Mouse (Mus musculus) liver, embryonic 12.5 days (tissue): ENCODE data around the gene Rps29. TPM values are rescaled to one million over a fixed set of nuclear protein-coding genes. Genes with fewer than 3 reads are reported as not detected.
"Not testable (repeated sequence)": the region's sequence is repeated elsewhere in the genome, so short reads cannot be mapped to it uniquely, and the experiment has no call there.

Experiments used
- ATAC-seq: fragments of 200-750 bp; cut with Nextera tagmentation; 2 replicates; pipeline ENCODE4 v1.8.0; 2017; ENCODE audit warnings: moderate number of reproducible peaks, mild to moderate bottlenecking, moderate library complexity
- H3K27ac ChIP-seq: fragments of 300-500 bp; sonication (generic); 2 replicates; pipeline ENCODE4 v1.5.1; 2016; ENCODE audit warnings: mild to moderate bottlenecking
- H3K27me3 ChIP-seq: fragments of 300-500 bp; sonication (generic); replicated peaks from 2 replicates; pipeline ENCODE4 v1.6.1; 2016; ENCODE audit warnings: mild to moderate bottlenecking, moderate library complexity
- H3K36me3 ChIP-seq: fragments of 300-500 bp; sonication (generic); 2 replicates; pipeline ENCODE4 v1.6.1; 2016; ENCODE audit warnings: mild to moderate bottlenecking, moderate library complexity
- H3K4me1 ChIP-seq: fragments of 300-500 bp; sonication (generic); 2 replicates; pipeline ENCODE4 v1.6.1; 2016
- H3K4me2 ChIP-seq: fragments of 300-500 bp; sonication (generic); 2 replicates; pipeline ENCODE4 v1.6.1; 2016; ENCODE audit warnings: mild to moderate bottlenecking, moderate library complexity
- H3K4me3 ChIP-seq: fragments of 300-500 bp; sonication (generic); 2 replicates; pipeline ENCODE4 v1.5.1; 2016; ENCODE audit warnings: mild to moderate bottlenecking, moderate library complexity
- H3K9ac ChIP-seq: fragments of 300-500 bp; sonication (generic); 2 replicates; pipeline ENCODE4 v1.6.1; 2016; ENCODE audit warnings: mild to moderate bottlenecking, moderate library complexity
- H3K9me3 ChIP-seq: fragments of 300-500 bp; sonication (generic); replicated peaks from 2 replicates; pipeline ENCODE4 v1.6.1; 2016; ENCODE audit warnings: mild to moderate bottlenecking, moderate library complexity
- WGBS: fragments of 180-500 bp; shearing (Covaris S2); methylation state at CpG from one replicate; pipeline ENCODE4 v1.1.7; 2016; ENCODE audit not compliant: insufficient replicate concordance; 5-methylcytosine and 5-hydroxymethylcytosine counted together
- polyA plus RNA-seq: library from polyadenylated mRNA; unstranded; fragments of >200 nt; fragmentation: Nextera tagmentation; extraction: Ambion mirVana; gene quantifications from 2 replicates; pipeline ENCODE4 v1.2.1, GENCODE M21; 2016

Rps29 gene
- polyA plus RNA-seq, 1 experiment from 2014 or later = 1,647 TPM

DNA sequence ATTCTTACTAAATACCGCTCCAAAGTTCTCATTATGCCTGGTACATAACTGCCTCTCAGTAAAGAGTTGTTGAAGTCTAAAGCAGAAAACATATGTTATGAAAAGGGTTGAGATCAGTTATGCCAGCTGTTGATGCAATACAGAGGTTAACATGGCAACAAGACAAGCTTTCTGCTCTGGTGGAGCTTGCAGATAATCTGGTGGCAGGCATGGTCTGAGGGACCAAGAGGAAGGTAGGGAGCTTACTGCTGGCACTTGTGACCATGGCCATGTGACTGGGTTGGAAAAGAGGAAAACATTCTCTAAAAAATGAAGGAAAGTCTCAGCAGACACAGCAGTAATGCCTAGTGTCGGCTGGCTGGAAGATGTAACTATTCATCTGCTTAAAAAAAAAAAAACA lies 12.3 kb upstream of the Rps29 start:
- H3K4me1 ChIP-seq = peaks cover 38% of the 10 kb centered on the region
- no peak overlapping the region for H3K4me2 ChIP-seq
- no peak overlapping the region for H3K4me3 ChIP-seq
- H3K9me3 ChIP-seq = no peaks in the 10 kb centered on the region
- peaks cover 52% of the 10 kb centered on the region for H3K36me3 ChIP-seq
- ATAC-seq = no peak
- WGBS = 96% methylated on average over 2 of the region's 2 CpGs
- no peak overlapping the region; the same call in 1 of the 2 replicates for H3K9ac ChIP-seq
- H3K27me3 ChIP-seq = no peaks in the 10 kb centered on the region
- no peak overlapping the region for H3K27ac ChIP-seq

DNA sequence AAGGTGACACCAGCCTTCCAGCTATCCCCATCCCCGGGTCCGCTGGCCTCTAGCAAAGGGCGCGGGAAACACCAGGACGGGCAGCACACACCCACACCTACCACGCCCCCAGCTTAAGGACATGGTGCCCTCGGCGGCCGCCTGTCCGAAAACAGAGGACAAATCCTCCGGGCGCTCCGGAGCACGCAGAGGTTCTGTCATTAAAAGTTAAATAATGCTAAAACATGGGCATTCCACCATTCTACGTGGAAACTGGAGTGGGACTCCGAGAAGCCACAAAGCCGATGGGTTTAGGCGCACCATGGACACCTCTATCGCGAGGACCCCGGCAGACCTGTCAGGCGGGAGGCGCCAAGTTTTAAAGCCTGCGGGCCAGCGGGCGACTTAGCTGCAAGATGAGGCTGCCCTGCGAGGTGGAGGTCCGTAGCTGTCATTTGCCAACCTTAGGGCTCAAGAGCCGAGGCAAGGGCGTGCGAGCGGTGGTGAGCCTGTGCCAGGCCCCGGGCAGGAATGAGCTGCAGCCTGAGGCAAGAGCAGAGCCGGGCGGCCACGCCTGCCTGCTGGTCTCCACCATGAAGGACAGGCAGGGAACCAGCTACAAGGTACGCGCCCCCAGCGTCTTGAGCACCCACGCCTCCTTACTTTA lies 9.6 kb upstream of the Rps29 start, which contains the start of gene Lrr1:
Gene Lrr1 (plus strand): TSS at position 354 of the 646 bp plus-strand sequence.
- peak within 1 kb of the TSS; percentile 92 for H3K4me2 ChIP-seq
- H3K27me3 ChIP-seq = no peaks in the 10 kb centered on the region
- H3K36me3 ChIP-seq = peaks cover 25% of the 10 kb centered on the region
- no peaks in the 10 kb centered on the region for H3K9me3 ChIP-seq
- H3K4me3 ChIP-seq = peak within 1 kb of the TSS; percentile 84
- H3K4me1 ChIP-seq = peaks cover 50% of the 10 kb centered on the region
- peak within 1 kb of the TSS; percentile 79 for H3K27ac ChIP-seq
- H3K9ac ChIP-seq = peak within 1 kb of the TSS; percentile 78
- ATAC-seq = peak; percentile 89
- WGBS = under 1% methylated on average over 40 of the region's 40 CpGs

DNA sequence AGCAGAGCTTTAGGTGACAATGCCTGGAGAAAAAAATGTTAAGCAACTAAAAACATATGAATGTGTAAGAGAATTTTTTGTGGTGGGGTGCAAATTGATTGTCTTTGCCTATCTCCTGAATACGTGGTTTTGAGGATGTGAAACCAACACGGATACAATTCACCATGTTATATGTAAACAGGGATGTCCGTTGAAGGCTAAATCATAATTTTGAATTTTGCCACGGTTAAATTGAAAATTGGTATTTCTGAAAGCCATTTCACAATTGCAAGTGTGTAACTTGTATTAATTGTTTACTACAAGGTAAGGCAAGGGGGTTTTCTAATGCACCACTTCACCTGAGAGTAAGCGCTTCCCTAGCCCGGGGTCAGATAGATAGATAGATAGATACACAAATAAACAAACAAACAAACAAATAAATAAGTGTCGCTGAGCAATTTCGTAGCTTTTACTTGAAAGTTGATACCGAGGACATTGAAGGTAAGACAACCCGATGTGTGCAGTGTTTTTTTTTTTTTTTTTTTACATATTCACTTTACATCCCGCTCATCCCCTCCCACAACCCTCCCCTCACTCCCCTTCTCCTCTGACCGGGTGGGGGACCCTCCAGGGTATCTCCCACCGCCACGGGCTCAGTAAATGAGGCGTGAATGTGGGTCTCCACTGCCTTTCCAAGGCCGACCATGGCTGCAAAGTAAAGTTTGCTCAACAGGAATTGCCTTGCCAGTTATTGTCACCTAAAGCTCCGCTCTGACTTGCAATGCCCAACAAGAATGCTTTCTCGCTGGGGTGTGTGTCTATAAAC lies 8.9 kb upstream of the Rps29 start:
- H3K27ac ChIP-seq = peak overlapping the region; percentile 79
- peak overlapping the region; percentile 78 for H3K9ac ChIP-seq
- H3K4me2 ChIP-seq = peak overlapping the region; percentile 92
- ATAC-seq = peak; percentile 9; the same call in 1 of the 2 replicates
- H3K4me1 ChIP-seq = peaks cover 50% of the 10 kb centered on the region
- peaks cover 17% of the 10 kb centered on the region for H3K36me3 ChIP-seq
- 7% methylated on average over 18 of the region's 18 CpGs for WGBS
- no peaks in the 10 kb centered on the region for H3K9me3 ChIP-seq
- peak overlapping the region; percentile 84 for H3K4me3 ChIP-seq
- no peaks in the 10 kb centered on the region for H3K27me3 ChIP-seq

- H3K36me3 ChIP-seq, H3K27me3 ChIP-seq, H3K4me3 ChIP-seq, H3K27ac ChIP-seq, H3K9me3 ChIP-seq, H3K9ac ChIP-seq, ATAC-seq: not testable (repeated sequence)
- WGBS = 73% methylated on average over 8 of the region's 8 CpGs
- peak overlapping the region; percentile 92; the same call in 1 of the 2 replicates for H3K4me2 ChIP-seq
- peaks cover 50% of the 10 kb centered on the region for H3K4me1 ChIP-seq
Measured at GRCm38 (mm10) chr12:69166861-69167581, 8.0 kb upstream of the Rps29 start.

DNA sequence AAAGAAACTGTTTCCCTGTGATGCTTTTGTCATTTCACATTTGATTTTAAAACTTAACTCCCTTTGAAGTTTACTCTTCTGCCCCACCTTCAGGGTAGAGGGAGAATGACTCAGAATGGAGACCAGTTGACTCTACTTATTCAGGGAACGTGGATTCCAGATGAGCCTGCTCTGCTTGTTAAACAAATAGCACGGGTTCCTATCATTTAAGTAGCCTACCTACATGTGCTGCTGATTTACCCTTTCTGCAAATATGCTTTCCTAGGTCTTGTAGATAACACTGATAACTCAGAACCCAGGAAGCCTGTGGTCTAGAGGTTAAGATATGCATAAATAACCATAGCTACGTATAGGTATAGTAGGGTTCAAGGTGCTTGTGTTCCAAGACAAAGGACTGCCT lies 5.9 kb upstream of the Rps29 start:
- Histone ChIP-seq H3K36me3 (no peaks in the 10 kb centered on the region), H3K9me3 (no peaks in the 10 kb centered on the region), H3K27me3 (no peaks in the 10 kb centered on the region), H3K4me2 (no peak overlapping the region), H3K27ac (no peak overlapping the region), H3K4me3 (no peak overlapping the region), H3K4me1 (peaks cover 40% of the 10 kb centered on the region), H3K9ac (0 out of 2 replicates have a peak overlapping the region, but pooled peaks have one; percentile 14)
- ATAC-seq = no peak
- 18% methylated on average over 3 of the region's 3 CpGs for WGBS

- not testable (repeated sequence) for H3K9me3 ChIP-seq, ATAC-seq, H3K27ac ChIP-seq, H3K4me2 ChIP-seq, H3K9ac ChIP-seq, H3K4me3 ChIP-seq, H3K27me3 ChIP-seq, H3K36me3 ChIP-seq
- H3K4me1 ChIP-seq = peaks cover 37% of the 10 kb centered on the region
- WGBS = 75% methylated on average over 4 of the region's 4 CpGs
Measured at GRCm38 (mm10) chr12:69163586-69163985, 4.6 kb upstream of the Rps29 start.

DNA sequence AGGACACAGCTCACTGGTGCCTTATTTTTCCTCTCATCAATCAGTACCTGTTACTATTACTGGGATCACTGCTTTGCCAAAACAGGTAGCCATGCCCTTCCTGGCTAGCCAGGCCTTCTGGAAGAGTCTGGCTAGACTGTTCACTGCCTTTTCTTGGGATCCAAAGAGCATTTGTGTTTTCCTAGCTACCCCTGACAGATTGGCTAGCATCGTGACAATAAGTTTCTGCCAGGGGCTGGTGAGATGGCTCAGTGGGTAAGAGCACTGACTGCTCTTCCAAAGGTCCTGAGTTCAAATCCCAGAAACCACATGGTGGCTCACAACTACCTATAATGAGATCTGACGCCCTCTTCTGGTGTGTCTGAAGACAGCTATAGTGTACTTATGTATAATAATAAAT lies 1.7 kb upstream of the Rps29 start:
- H3K36me3 ChIP-seq = peaks cover 20% of the 10 kb centered on the region
- not testable (repeated sequence) for H3K9me3 ChIP-seq, H3K4me2 ChIP-seq, H3K4me3 ChIP-seq, H3K9ac ChIP-seq, H3K27ac ChIP-seq, H3K27me3 ChIP-seq, ATAC-seq
- 71% methylated on average over 2 of the region's 2 CpGs for WGBS
- peaks cover 45% of the 10 kb centered on the region for H3K4me1 ChIP-seq

- 2% methylated on average over 9 of the region's 9 CpGs for WGBS
Measured at GRCm38 (mm10) chr12:69159578-69159940, 573 bp upstream of the Rps29 start.

DNA sequence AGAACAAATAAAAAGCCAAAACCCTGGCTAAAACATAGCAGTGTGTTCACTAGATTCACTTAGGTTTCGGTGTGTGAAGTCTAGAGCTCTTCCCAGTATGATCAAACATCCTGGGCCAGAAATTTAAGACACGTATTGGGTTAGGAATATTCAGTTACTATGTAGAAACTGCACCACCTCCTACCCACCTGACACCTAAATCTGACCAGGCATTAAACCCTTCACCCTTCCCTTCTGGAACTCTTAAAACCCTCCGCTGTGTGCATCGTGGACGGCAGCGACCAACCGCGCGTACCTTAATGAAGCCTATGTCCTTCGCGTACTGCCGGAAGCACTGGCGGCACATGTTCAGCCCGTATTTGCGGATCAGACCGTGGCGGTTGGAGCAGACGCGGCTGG lies 621 bp downstream of the Rps29 start:
- peaks cover 26% of the 10 kb centered on the region for H3K4me1 ChIP-seq
- ATAC-seq = no peak

More at GRCm38 (mm10) chr12:69159578-69159940, 573 bp upstream of the Rps29 start:
- Histone ChIP-seq H3K9me3 (no peaks in the 10 kb centered on the region), H3K4me2 (peak overlapping the region; percentile 63), H3K4me3 (peak overlapping the region; percentile 33), H3K27ac (0 out of 2 replicates have a peak overlapping the region, but pooled peaks have one; percentile 65), H3K27me3 (no peaks in the 10 kb centered on the region), H3K4me1 (peaks cover 34% of the 10 kb centered on the region), H3K9ac (no peak overlapping the region), H3K36me3 (peaks cover 20% of the 10 kb centered on the region)
- no peak for ATAC-seq

DNA sequence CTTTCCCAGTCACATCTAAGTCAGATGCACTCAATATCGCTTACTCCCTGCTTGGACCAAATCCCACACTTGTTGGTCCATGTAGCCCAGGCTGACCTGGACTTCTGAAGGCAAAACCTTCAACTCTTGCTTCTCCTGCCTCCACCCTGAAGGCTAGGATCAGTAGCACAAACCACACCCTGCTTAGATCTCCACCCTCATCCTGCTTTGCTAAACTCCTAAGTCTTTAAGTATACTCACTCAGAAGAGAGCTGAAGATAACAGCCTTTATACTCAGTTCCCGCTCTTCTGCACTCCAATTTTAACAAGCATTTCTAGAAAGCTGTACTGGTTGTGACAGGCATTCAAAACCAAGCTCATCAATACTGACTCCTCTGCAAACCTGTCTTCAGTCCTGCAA lies 1.9 kb downstream of the Rps29 start:
- 69% methylated on average over 2 of the region's 2 CpGs for WGBS
- H3K27me3 ChIP-seq = no peaks in the 10 kb centered on the region
- peak overlapping the region; percentile 75 for H3K4me2 ChIP-seq
- peak overlapping the region; percentile 96 for H3K27ac ChIP-seq
- no peak for ATAC-seq
- peak overlapping the region; percentile 77 for H3K4me3 ChIP-seq
- peaks cover 20% of the 10 kb centered on the region for H3K36me3 ChIP-seq
- H3K9ac ChIP-seq = peak overlapping the region; percentile 89
- no peaks in the 10 kb centered on the region for H3K9me3 ChIP-seq
- H3K4me1 ChIP-seq = peaks cover 26% of the 10 kb centered on the region

More for the DNA sequence above, 621 bp downstream of the Rps29 start:
- H3K27ac ChIP-seq = peak overlapping the region; percentile 96
- H3K9ac ChIP-seq = peak overlapping the region; percentile 89
- H3K4me3 ChIP-seq = peak overlapping the region; percentile 77
- H3K9me3 ChIP-seq = no peaks in the 10 kb centered on the region
- H3K36me3 ChIP-seq = peaks cover 20% of the 10 kb centered on the region
- peak overlapping the region; percentile 75 for H3K4me2 ChIP-seq
- under 1% methylated on average over 19 of the region's 19 CpGs for WGBS
- no peaks in the 10 kb centered on the region for H3K27me3 ChIP-seq

GRCm38 (mm10) chr12:69156436-69156835 lies 2.5 kb downstream of the Rps29 start:
- H3K27me3 ChIP-seq = no peaks in the 10 kb centered on the region
- peaks cover 20% of the 10 kb centered on the region for H3K36me3 ChIP-seq
- H3K4me2 ChIP-seq = peak overlapping the region; percentile 75
- no peaks in the 10 kb centered on the region for H3K9me3 ChIP-seq
- peak overlapping the region; percentile 96 for H3K27ac ChIP-seq
- H3K4me3 ChIP-seq = no peak overlapping the region
- ATAC-seq = no peak
- WGBS = 64% methylated on average over 4 of the region's 4 CpGs
- peaks cover 26% of the 10 kb centered on the region for H3K4me1 ChIP-seq
- no peak overlapping the region for H3K9ac ChIP-seq
